Mouse (Mus musculus) intestine, embryonic 15.5 days (tissue): ENCODE measurements around the gene Atp2c2. TPM values are rescaled to one million over a fixed set of nuclear protein-coding genes. Genes with fewer than 3 reads are reported as not detected.

Source experiments
- ATAC-seq: fragments of 200-750 bp; cut with Nextera tagmentation; 2 replicates; pipeline ENCODE4 v1.8.0; 2017; ENCODE audit warnings: moderate TSS enrichment, moderate library complexity
- H3K27ac ChIP-seq: fragments of 300-500 bp; sonication (generic); 2 replicates; pipeline ENCODE4 v1.5.1; 2015; ENCODE audit warnings: mild to moderate bottlenecking, inconsistent platforms
- H3K27me3 ChIP-seq: fragments of 300-500 bp; sonication (generic); replicated peaks from 2 replicates; pipeline ENCODE4 v1.6.1; 2015; ENCODE audit warnings: inconsistent platforms
- H3K36me3 ChIP-seq: fragments of 300-500 bp; sonication (generic); 2 replicates; pipeline ENCODE4 v1.6.1; 2015; ENCODE audit warnings: inconsistent platforms
- H3K4me1 ChIP-seq: fragments of 300-500 bp; sonication (generic); replicated peaks from 2 replicates; pipeline ENCODE4 v1.6.1; 2015; ENCODE audit warnings: inconsistent platforms
- H3K4me2 ChIP-seq: fragments of 300-500 bp; sonication (generic); replicated peaks from 2 replicates; pipeline ENCODE4 v1.6.1; 2015; ENCODE audit warnings: mild to moderate bottlenecking, inconsistent platforms
- H3K4me3 ChIP-seq: fragments of 300-500 bp; sonication (generic); replicated peaks from 2 replicates; pipeline ENCODE4 v1.5.1; 2015; ENCODE audit warnings: inconsistent platforms
- H3K9ac ChIP-seq: fragments of 300-500 bp; sonication (generic); 2 replicates; pipeline ENCODE4 v1.6.1; 2015; ENCODE audit warnings: inconsistent platforms
- H3K9me3 ChIP-seq: fragments of 300-500 bp; sonication (generic); 2 replicates; pipeline ENCODE4 v1.6.1; 2016; ENCODE audit warnings: inconsistent platforms
- WGBS: fragments of 180-500 bp; shearing (Covaris S2); methylation state at CpG from one replicate; pipeline ENCODE4 v1.1.7; 2015; 5-methylcytosine and 5-hydroxymethylcytosine counted together
- polyA plus RNA-seq: library from polyadenylated mRNA; unstranded; fragments of >200 nt; fragmentation: Nextera tagmentation; extraction: Ambion mirVana; gene quantifications from 2 replicates; pipeline ENCODE4 v1.2.1, GENCODE M21; 2015

Atp2c2 gene
- polyA plus RNA-seq, 1 experiment from 2014 or later, result 4.4 TPM

DNA sequence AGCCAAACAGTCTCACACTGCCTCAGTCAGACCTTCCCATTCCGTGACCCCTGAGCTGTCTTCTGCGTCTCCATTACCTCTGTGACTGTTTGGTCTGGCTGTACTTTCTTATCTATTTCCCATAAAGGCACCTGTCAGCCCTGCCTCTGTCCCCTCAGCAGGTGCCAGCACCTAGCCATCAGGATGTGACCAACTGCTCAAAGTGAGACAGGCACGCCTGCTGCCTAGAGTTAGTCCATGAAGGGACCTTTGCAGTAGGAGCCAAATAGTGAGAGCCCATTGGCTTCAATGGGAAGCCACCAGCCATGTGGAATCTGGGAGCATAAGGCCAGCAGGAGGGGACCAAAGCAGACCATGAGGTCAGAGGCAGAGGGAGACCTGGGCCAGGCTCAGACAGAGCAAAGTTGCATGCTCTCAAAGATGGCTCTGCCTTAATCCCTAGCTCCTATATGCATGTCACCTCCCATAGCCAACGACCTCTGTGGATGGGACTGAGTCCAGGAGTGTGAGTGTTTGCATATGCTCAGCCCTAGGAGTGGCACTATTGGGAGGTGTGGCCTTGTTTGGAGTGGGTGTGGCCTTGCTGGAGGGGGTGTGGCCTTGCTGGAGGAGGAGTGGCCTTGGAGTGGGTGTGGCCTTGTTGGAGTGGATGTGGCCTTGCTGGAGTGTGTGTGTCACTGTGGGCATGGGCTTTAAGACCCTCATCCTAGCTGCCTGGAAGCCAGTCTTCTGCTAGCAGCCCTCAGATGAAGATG, 81.5 kb downstream of the Atp2c2 start:
- peak; percentile 11; the same call in 1 of the 2 replicates for ATAC-seq

DNA sequence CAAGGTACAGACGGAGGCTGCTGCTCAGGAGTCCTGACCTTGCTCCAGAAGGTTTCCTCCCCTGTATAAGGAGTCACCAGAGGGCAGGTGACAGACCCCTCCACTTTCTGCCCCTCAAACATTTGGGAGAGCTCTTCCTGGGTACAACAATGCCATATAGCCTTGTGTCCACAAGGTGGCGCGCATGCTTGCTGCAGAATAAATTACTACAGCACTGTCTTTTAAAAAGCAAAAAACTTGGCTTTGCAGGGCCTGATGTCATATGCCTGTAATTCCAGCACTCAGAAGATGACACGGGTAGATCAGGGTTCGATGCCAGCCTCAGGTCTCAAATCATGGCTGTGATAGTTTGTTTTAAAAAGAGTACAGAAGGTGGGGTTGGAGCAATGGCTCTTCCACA, 82.9 kb downstream of the Atp2c2 start:
- H3K36me3 ChIP-seq, result no peaks in the 10 kb centered on the region
- no peaks in the 10 kb centered on the region for H3K27me3 ChIP-seq
- H3K27ac ChIP-seq, result no peak overlapping the region
- H3K4me3 ChIP-seq, result no peak overlapping the region
- H3K4me2 ChIP-seq, result no peak overlapping the region
- H3K9ac ChIP-seq, result no peak overlapping the region
- ATAC-seq, result no peak
- peaks cover 12% of the 10 kb centered on the region for H3K4me1 ChIP-seq
- no peaks in the 10 kb centered on the region for H3K9me3 ChIP-seq
- 6% methylated on average over 5 of the region's 5 CpGs for WGBS

More for the DNA sequence above, 81.5 kb downstream of the Atp2c2 start:
- Histone ChIP-seq H3K27me3 (no peaks in the 10 kb centered on the region), H3K36me3 (no peaks in the 10 kb centered on the region), H3K4me2 (no peak overlapping the region), H3K27ac (no peak overlapping the region), H3K4me1 (peaks cover 19% of the 10 kb centered on the region), H3K9me3 (no peaks in the 10 kb centered on the region), H3K9ac (no peak overlapping the region), H3K4me3 (no peak overlapping the region)
- WGBS, result 42% methylated on average over 4 of the region's 4 CpGs

DNA sequence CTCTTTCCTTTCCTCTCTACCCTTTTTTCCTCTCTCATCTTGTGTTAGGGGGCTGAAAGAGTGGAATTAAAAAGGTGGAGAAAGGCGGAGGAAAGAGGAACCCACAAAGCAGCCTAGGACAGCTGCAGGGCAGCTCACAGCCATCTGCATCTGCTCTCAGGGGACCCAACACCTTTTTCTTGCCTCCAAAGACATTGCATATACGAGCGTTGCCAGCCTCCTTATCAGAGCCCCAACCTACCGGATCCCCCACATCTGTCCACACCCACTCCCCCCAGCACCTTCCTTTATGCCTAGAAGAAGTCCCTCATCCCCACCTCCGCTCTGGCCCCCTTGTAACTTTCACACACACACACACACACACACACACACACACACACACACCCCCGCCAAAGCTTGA, 83.8 kb downstream of the Atp2c2 start:
- no peak overlapping the region for H3K4me2 ChIP-seq
- no peak overlapping the region for H3K27ac ChIP-seq
- no peaks in the 10 kb centered on the region for H3K9me3 ChIP-seq
- no peak for ATAC-seq
- no peak overlapping the region for H3K9ac ChIP-seq
- peaks cover 11% of the 10 kb centered on the region for H3K4me1 ChIP-seq
- H3K27me3 ChIP-seq, result no peaks in the 10 kb centered on the region
- WGBS, result 81% methylated on average over 6 of the region's 6 CpGs
- no peak overlapping the region for H3K4me3 ChIP-seq
- no peaks in the 10 kb centered on the region for H3K36me3 ChIP-seq

DNA sequence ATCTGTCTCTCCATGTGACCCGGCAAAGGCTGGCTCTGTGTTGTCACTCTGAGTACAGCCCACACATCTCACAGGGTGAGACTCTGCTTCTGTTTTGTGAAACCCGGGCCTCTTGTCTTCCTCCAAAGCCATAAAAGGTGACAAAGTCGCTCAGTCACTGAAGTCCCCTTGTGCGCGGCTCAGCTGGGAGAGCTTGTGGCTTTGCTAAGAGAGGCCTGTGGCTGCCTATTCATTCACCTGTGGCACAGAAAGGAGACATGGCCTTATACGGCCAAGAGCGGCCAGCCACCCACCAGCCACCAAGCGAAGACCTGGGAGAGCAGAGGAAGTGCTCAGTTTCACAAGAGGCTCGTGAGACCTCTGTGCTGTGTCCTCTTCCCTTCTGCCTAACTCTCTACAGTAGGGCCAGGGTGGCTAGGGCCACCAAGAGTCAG, 84.3 kb downstream of the Atp2c2 start:
- H3K4me2 ChIP-seq, result no peak overlapping the region
- H3K4me1 ChIP-seq, result peaks cover 12% of the 10 kb centered on the region
- no peaks in the 10 kb centered on the region for H3K27me3 ChIP-seq
- no peaks in the 10 kb centered on the region for H3K9me3 ChIP-seq
- H3K4me3 ChIP-seq, result no peak overlapping the region
- H3K27ac ChIP-seq, result no peak overlapping the region
- H3K9ac ChIP-seq, result no peak overlapping the region; the same call in 1 of the 2 replicates
- WGBS, result 49% methylated on average over 9 of the region's 9 CpGs
- no peak for ATAC-seq
- H3K36me3 ChIP-seq, result no peaks in the 10 kb centered on the region

DNA sequence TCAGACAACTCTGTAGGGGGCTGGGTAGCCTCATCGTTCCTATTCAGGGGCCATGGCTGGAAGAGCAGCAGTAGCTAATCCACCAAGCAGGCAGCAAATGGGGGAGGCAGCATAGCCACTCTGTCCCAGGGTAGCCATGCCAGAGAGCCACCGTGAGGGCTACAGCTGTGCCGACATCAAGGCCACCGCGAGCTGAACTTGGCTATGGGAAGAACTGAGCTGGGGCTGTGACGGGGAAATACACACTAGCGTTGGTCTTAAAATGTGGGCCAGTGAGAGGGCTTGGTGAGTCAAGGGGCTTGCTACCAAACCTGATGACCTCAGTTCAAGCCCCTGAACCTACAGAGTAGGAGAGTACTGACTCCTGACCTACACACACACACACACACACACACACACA, 84.9 kb downstream of the Atp2c2 start:
- H3K4me3 ChIP-seq, result no peak overlapping the region
- H3K9ac ChIP-seq, result no peak overlapping the region
- no peak for ATAC-seq
- WGBS, result 81% methylated on average over 7 of the region's 7 CpGs
- H3K27ac ChIP-seq, result no peak overlapping the region
- H3K4me1 ChIP-seq, result peaks cover 13% of the 10 kb centered on the region
- no peaks in the 10 kb centered on the region for H3K27me3 ChIP-seq
- no peaks in the 10 kb centered on the region for H3K36me3 ChIP-seq
- H3K4me2 ChIP-seq, result no peak overlapping the region
- no peaks in the 10 kb centered on the region for H3K9me3 ChIP-seq

DNA sequence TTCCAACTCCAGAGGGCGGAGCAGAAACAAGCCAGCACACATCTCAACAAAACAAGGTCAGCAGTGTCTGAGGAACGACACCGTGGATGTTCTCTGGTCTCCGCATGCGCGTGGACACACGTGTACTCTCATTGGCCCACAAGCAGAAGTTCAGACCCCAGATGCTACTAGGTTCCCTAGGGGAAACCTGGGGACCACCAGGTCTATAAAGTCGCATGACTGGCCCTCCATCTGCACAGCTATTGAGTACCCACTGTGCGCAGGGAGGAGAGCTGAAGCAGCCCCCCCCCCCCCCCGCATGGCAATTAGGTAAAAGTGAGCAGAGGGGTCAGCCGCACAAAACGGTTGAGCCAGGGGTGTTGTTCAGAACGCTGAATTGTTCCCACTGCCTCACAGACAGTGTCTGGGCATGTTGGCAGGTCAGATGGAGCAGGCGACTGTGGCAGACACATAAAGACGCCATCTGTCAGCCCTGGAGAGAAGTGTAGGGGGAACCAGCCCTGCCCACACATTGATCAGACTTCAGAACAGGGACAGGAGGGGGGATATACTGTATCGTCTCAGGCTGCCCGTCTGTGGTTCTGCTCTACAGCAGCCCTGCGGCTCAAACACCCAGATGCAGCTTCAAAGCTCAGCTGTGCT, 86.1 kb downstream of the Atp2c2 start:
- no peaks in the 10 kb centered on the region for H3K9me3 ChIP-seq
- no peak overlapping the region for H3K4me2 ChIP-seq
- H3K27ac ChIP-seq, result no peak overlapping the region
- no peak overlapping the region for H3K4me3 ChIP-seq
- no peak for ATAC-seq
- H3K36me3 ChIP-seq, result no peaks in the 10 kb centered on the region
- peaks cover 15% of the 10 kb centered on the region for H3K4me1 ChIP-seq
- H3K9ac ChIP-seq, result no peak overlapping the region
- WGBS, result 59% methylated on average over 18 of the region's 18 CpGs
- H3K27me3 ChIP-seq, result no peaks in the 10 kb centered on the region

DNA sequence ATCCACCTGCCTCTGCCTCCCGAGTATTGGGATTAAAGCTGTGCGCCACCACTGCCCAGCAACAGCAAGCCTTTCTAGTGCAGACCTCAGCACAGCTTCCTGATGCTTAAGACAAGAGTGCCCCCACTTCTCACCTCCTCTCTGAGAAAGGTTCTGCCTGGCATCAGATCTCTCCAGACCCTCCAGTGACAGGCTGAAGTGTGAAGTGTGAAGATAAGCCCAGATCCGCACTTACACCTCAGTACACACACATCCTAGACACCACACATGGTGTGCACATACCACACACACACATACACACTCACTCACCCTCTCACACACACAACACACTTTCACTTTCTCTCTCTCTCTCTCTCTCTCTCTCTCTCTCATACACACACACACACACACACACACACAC, 87.1 kb downstream of the Atp2c2 start:
- no peak overlapping the region for H3K4me2 ChIP-seq
- peaks cover 24% of the 10 kb centered on the region for H3K4me1 ChIP-seq
- no peak overlapping the region for H3K4me3 ChIP-seq
- WGBS, result 88% methylated on average over 3 of the region's 3 CpGs
- H3K36me3 ChIP-seq, result no peaks in the 10 kb centered on the region
- no peak overlapping the region for H3K9ac ChIP-seq
- no peak for ATAC-seq
- H3K27ac ChIP-seq, result no peak overlapping the region
- no peaks in the 10 kb centered on the region for H3K9me3 ChIP-seq
- H3K27me3 ChIP-seq, result no peaks in the 10 kb centered on the region

DNA sequence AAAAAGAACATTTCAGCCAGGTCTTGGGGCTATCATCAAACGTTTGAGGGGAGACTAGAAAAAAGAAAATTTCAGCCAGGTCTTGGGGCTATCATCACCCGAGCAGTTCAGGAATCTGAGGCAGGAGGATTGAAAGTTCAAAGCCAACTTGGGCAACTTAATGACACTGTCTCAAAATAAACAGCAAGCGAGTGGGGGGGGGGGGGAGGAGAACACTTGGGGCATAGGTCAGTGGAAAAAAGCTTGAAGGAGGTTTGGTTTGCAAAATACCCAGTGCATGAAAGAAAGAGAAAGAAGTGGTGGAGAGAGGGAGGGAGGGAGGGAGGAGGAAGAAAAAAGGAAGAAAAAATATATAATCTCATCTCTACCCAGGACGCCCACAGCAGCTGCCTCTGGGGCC, 87.5 kb downstream of the Atp2c2 start:
- H3K36me3 ChIP-seq, result no peaks in the 10 kb centered on the region
- ATAC-seq, result no peak
- peaks cover 27% of the 10 kb centered on the region for H3K4me1 ChIP-seq
- H3K9me3 ChIP-seq, result no peaks in the 10 kb centered on the region
- no peak overlapping the region for H3K4me2 ChIP-seq
- H3K9ac ChIP-seq, result no peak overlapping the region
- 36% methylated on average over 4 of the region's 4 CpGs for WGBS
- H3K27ac ChIP-seq, result no peak overlapping the region
- no peaks in the 10 kb centered on the region for H3K27me3 ChIP-seq
- no peak overlapping the region for H3K4me3 ChIP-seq

DNA sequence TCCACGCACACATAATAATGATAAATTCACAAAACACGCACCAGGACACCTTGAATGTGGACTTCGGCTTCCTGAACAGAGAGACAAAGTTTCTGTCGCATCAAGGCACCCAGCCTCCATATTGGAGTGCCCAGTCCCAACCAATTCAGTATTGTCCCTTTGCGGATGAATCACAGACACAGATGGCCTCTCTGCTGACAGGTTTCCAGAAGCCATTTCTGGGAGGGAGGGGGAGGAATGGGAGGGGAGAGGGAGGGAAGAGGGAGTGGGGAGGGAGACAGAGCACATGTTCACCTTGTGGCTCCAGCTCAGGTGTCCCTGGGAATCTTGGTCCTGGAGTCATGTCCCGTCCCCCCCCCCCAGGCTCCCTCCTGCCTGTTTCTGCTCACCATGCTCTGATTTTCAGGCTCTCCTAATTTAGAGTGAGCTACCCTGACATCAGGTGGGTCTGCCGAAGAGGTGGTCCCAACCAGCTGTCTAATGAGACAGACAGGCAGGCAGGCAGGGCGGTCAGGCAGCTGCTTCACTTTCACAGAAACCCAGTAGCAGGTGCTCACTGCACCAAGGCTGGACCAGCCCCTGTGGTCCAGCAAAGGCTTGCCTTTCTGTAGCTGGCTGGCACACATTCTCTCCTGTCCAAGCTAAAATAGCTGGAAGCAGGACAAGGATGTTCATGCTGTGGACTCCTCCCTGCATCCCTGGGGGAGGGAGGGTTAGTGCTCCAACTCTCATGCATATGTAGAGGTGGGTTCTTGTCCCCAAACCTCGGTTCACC, 89.0 kb downstream of the Atp2c2 start:
- no peaks in the 10 kb centered on the region for H3K27me3 ChIP-seq
- no peak overlapping the region for H3K4me2 ChIP-seq
- no peaks in the 10 kb centered on the region for H3K36me3 ChIP-seq
- H3K27ac ChIP-seq, result no peak overlapping the region
- no peaks in the 10 kb centered on the region for H3K9me3 ChIP-seq
- no peak overlapping the region for H3K9ac ChIP-seq
- WGBS, result 75% methylated on average over 8 of the region's 9 CpGs
- H3K4me1 ChIP-seq, result peaks cover 27% of the 10 kb centered on the region
- no peak overlapping the region for H3K4me3 ChIP-seq
- ATAC-seq, result no peak

DNA sequence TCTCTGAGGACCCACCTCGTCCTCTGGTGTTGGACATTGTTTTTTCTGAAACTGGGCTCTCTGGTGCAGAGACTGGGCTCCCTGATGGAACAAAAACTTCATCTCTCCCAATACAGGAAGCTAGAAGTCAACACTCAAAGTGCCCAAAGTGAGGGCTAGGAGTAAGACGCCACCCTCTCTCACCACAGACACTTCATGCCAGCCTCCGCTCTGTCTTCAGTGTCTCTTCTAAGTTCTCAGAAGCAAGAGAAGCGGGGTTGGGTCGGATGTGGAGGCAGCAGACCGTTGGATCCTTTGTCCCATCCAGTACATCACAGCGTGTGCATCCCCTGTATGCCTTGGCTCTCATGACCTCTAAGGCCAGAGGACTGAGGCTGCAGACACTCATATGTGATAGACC, 89.8 kb downstream of the Atp2c2 start:
- WGBS, result 85% methylated on average over 7 of the region's 7 CpGs
- H3K4me1 ChIP-seq, result peaks cover 25% of the 10 kb centered on the region
- no peaks in the 10 kb centered on the region for H3K27me3 ChIP-seq
- H3K4me3 ChIP-seq, result no peak overlapping the region
- ATAC-seq, result no peak
- H3K36me3 ChIP-seq, result no peaks in the 10 kb centered on the region
- no peak overlapping the region for H3K9ac ChIP-seq
- no peak overlapping the region for H3K27ac ChIP-seq
- no peak overlapping the region for H3K4me2 ChIP-seq
- H3K9me3 ChIP-seq, result no peaks in the 10 kb centered on the region

DNA sequence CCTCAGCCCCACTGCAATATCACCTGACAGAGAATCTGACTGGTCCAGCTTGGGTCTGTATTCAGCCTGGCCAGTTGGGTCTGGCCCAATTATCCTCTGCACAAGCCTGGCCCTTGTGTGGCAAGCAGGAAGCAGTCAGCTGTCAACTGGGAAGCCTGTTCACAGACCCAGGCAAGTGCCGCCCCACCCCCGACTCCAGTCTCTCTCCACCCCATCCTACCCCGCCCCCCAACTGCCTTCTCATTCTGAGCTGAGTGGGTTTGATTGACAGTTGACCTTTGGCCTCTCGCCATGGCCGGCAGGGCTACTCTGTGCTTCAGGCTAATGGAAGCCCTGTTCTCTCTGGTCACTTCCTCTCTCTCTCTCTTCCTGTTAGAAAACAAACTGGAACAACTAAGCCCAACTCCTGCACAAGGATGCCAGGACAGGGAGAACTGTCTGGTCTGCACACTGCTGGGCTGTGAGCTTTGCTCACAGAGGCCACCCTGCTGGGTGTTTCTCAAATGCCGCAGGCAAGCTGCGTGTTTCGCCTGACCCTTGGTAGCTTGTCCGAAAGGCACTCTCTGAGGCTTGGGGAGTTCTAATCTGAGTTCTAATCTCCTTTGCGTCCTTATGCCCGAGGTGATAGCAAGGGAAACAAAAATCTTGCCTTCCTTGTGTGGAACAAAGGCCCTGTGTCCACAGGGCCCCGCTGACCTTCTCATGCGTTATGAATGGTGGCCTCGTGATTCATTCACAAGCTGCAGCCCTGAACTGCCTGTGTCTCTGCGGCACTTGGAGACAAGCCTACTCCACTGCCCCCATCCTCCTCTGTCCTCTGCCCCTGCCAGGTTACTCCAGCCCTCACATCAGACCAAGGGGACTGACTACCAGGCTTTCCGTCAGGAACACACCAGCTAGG, 92.2 kb downstream of the Atp2c2 start:
- H3K4me1 ChIP-seq, result peaks cover 25% of the 10 kb centered on the region
- no peaks in the 10 kb centered on the region for H3K36me3 ChIP-seq
- peak; percentile 44 for ATAC-seq
- H3K9ac ChIP-seq, result no peak overlapping the region
- H3K9me3 ChIP-seq, result no peaks in the 10 kb centered on the region
- WGBS, result 30% methylated on average over 16 of the region's 16 CpGs
- peak overlapping the region; percentile 63 for H3K27ac ChIP-seq
- H3K4me2 ChIP-seq, result no peak overlapping the region
- no peaks in the 10 kb centered on the region for H3K27me3 ChIP-seq
- H3K4me3 ChIP-seq, result no peak overlapping the region

DNA sequence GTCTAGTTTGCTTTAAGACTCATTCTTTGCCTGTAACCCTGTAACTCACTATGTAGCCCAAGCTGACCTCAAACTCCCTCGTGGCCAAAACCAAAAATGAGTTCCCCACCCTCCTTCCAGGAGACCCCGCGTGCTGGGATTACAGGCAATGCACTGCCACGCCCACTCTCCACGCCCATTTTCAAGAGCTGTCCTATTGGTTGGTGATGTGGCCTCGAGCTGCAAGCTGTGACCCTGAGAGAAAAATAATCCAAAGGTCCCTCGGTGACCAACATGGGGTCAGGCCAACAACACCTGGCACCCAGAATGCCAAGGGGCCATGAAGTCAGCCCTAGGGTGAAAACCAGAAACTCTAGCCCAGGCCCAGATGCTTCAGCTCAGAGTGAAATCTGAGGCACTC, 94.9 kb downstream of the Atp2c2 start:
- 55% methylated on average over 7 of the region's 7 CpGs for WGBS
- Histone ChIP-seq H3K9me3 (no peaks in the 10 kb centered on the region), H3K27me3 (no peaks in the 10 kb centered on the region), H3K36me3 (no peaks in the 10 kb centered on the region), H3K4me2 (no peak overlapping the region), H3K27ac (no peak overlapping the region), H3K4me1 (peaks cover 26% of the 10 kb centered on the region), H3K9ac (no peak overlapping the region), H3K4me3 (no peak overlapping the region)
- ATAC-seq, result no peak
